Mouse (Mus musculus): ENCODE measurements at regions not wholly inside any gene's neighbourhood (a gene's known extent, or its start where the extent isn't known, plus 50 kb on each side); places are given as distances from the start of the nearest gene placed in this dataset.

DNA sequence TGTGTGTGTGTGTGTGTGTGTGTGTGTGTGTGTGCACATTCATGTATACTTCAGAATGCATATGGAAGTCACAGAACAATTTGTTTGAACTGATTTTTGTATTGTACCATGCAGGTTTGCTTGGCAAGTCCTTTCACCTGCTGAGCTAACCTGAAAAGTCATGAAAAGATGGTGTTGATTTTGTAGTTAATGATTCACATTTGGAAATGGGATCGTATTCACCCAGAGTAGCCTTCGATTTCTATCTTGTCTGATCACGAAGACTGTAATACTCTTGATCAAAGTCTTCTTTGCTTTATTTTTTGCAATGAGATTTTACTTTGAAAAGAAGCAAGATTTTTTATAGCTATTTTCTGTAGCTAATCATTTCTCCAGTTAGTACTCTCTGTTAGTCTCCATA, 750.0 kb upstream of the Ghitm start:
- in situ Hi-C loops (cut with MboI, MseI): loop anchor here (10.0 kb wide), 1 partner anchor 740 kb away; no protein-coding TSS in a partner anchor

Data from T-helper 2 cell (primary cell).